Comparison of ENCODE assay signal across 13 mouse cellular contexts in the genomic region with DNA sequence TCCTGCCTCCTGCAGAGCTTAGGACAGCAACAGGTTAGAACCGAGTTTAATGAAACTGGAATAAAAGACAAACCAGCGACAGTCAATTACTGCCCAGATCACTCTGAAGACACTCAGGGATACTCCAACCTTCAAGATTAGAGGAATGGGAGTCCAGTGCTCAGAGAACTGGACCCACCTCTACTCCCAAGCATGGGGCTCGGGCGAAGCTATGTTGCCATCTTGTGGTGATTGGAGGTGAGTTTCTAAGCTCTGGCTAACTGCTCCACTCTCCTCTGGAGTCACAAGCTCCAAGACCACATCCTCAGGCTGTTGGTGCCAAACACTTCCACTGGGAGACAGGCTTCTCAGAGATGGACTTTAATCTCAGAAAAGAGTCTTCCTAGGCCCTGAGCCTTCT.
DNase-seq lines count a peak whose midpoint lies in the region; ATAC-seq and TF ChIP-seq lines count a peak whose summit lies in the region.
"Had no signal": no experiment of that assay in that cellular context is flagged by ENCODE, and none has a peak within 500 bp of the region (broad histone marks: within the 10 kb centered on the region; RNA-seq: fewer than 3 reads in every experiment).

No protein-coding gene starts in this region.

- H3K9me3 ChIP-seq in heart, embryonic 11.5 days (replicated peaks; ENCODE audit: control insufficient read depth, low read length): no peaks in the 10 kb centered on the region
- peaks cover 3% of the 10 kb centered on the region; the same call in 1 of the 2 replicates for H3K9me3 ChIP-seq in liver, postnatal 0 days (ENCODE audit: low read length)
- no peaks in the 10 kb centered on the region for H3K9me3 ChIP-seq in liver, embryonic 11.5 days (ENCODE audit: control insufficient read depth, low read length)
- no peaks in the 10 kb centered on the region for H3K9me3 ChIP-seq in MEL (replicated peaks; ENCODE audit: insufficient read depth, low read length)
- no peaks in the 10 kb centered on the region for H3K9me3 ChIP-seq in embryonic facial prominence, embryonic 11.5 days (replicated peaks; ENCODE audit: control insufficient read depth, low read length)
- peaks cover 4% of the 10 kb centered on the region; the same call in 1 of the 2 replicates for H3K9me3 ChIP-seq in forebrain, embryonic 15.5 days
- H3K9me3 ChIP-seq: hindbrain, embryonic 15.5 days had no signal

- 61% methylated on average over 4 of the region's 4 CpGs for WGBS in heart, embryonic 11.5 days (ENCODE audit: insufficient replicate concordance)
- WGBS in liver, postnatal 0 days (ENCODE audit: insufficient replicate concordance): 61% methylated on average over 4 of the region's 4 CpGs
- 55% methylated on average over 4 of the region's 4 CpGs for WGBS in liver, embryonic 11.5 days
- WGBS in embryonic facial prominence, embryonic 11.5 days: 72% methylated on average over 4 of the region's 4 CpGs
- WGBS in forebrain, embryonic 15.5 days: 78% methylated on average over 4 of the region's 4 CpGs

- H3K27ac ChIP-seq in heart, embryonic 11.5 days (ENCODE audit: low read depth, low read length): no peak overlapping the region
- H3K27ac ChIP-seq in liver, postnatal 0 days (ENCODE audit: low read depth): no peak overlapping the region
- no peak overlapping the region for H3K27ac ChIP-seq in liver, embryonic 11.5 days (ENCODE audit: low read depth, low read length)
- no peak overlapping the region for H3K27ac ChIP-seq in MEL (ENCODE audit: control insufficient read depth, low read depth, low read length)
- H3K27ac ChIP-seq in embryonic facial prominence, embryonic 11.5 days (replicated peaks; ENCODE audit: low read depth, low read length): no peak overlapping the region
- H3K27ac ChIP-seq in forebrain, embryonic 15.5 days (replicated peaks): no peak overlapping the region
- H3K27ac ChIP-seq: embryonic facial prominence, embryonic 12.5 days; hindbrain, embryonic 15.5 days had no signal

- TF ChIP-seq CTCF in liver, postnatal 0 days (IDR thresholded peaks at IDR 0.05; ENCODE audit: low read depth): peak; percentile 40
- no peak; a peak in 1 of 6 replicates for TF ChIP-seq CTCF in MEL (IDR thresholded peaks at IDR 0.05 in 2 of 3, conservative IDR thresholded peaks at IDR 0.05 in 1 of 3; ENCODE audit: control insufficient read depth in 1 of 3, insufficient read depth in 1 of 3, low read depth in 2 of 3, low read length in 3 of 3, poor library complexity in 1 of 3, severe bottlenecking in 1 of 3)

- ATAC-seq in heart, embryonic 11.5 days (replicated peaks; ENCODE audit: insufficient number of reproducible peaks, low FRiP score, low TSS enrichment): no peak
- ATAC-seq in liver, postnatal 0 days: no peak
- no peak for ATAC-seq in liver, embryonic 11.5 days (replicated peaks; ENCODE audit: low FRiP score)
- ATAC-seq in embryonic facial prominence, embryonic 11.5 days (replicated peaks; ENCODE audit: insufficient number of reproducible peaks, low FRiP score, low TSS enrichment, low read depth): no peak
- ATAC-seq in forebrain, embryonic 15.5 days (replicated peaks): no peak

- no peaks in the 10 kb centered on the region for H3K79me2 ChIP-seq in MEL (ENCODE audit: control insufficient read depth, insufficient read depth, low read length, poor library complexity)

- H3K36me3 ChIP-seq in heart, embryonic 11.5 days (ENCODE audit: control insufficient read depth, insufficient read depth, low read length): no peaks in the 10 kb centered on the region
- H3K36me3 ChIP-seq in liver, postnatal 0 days (replicated peaks; ENCODE audit: insufficient read depth, low read length): no peaks in the 10 kb centered on the region
- no peaks in the 10 kb centered on the region for H3K36me3 ChIP-seq in liver, embryonic 11.5 days (ENCODE audit: control insufficient read depth, insufficient read depth, low read length)
- H3K36me3 ChIP-seq in MEL (ENCODE audit: control insufficient read depth in 1 of 2, insufficient read depth in 2 of 2, low read length in 2 of 2): no peaks in the 10 kb centered on the region
- H3K36me3 ChIP-seq in embryonic facial prominence, embryonic 11.5 days (replicated peaks; ENCODE audit: control insufficient read depth, insufficient read depth, low read depth, low read length): no peaks in the 10 kb centered on the region
- no peaks in the 10 kb centered on the region for H3K36me3 ChIP-seq in forebrain, embryonic 15.5 days
- H3K36me3 ChIP-seq: embryonic facial prominence, embryonic 12.5 days; hindbrain, embryonic 15.5 days had no signal

- no peak for TF ChIP-seq EP300 in liver, postnatal 0 days (IDR thresholded peaks at IDR 0.05; ENCODE audit: low read depth)
- TF ChIP-seq EP300 in MEL (IDR thresholded peaks at IDR 0.05; ENCODE audit: low read depth in 1 of 2, low read length in 2 of 2): no peak

- H3K9ac ChIP-seq in heart, embryonic 11.5 days (ENCODE audit: low read depth, low read length): no peak overlapping the region
- H3K9ac ChIP-seq in liver, postnatal 0 days (replicated peaks): no peak overlapping the region
- no peak overlapping the region for H3K9ac ChIP-seq in liver, embryonic 11.5 days (ENCODE audit: low read depth, low read length)
- H3K9ac ChIP-seq in MEL (ENCODE audit: control insufficient read depth, low read depth, low read length, poor library complexity, severe bottlenecking): no peak overlapping the region
- H3K9ac ChIP-seq in embryonic facial prominence, embryonic 11.5 days (replicated peaks; ENCODE audit: low read length): no peak overlapping the region
- H3K9ac ChIP-seq in forebrain, embryonic 15.5 days (replicated peaks): no peak overlapping the region
- H3K9ac ChIP-seq: embryonic facial prominence, embryonic 12.5 days; hindbrain, embryonic 15.5 days had no signal

- H3K4me2 ChIP-seq in heart, embryonic 11.5 days: no peak overlapping the region
- H3K4me2 ChIP-seq in liver, postnatal 0 days (ENCODE audit: low read depth, low read length): no peak overlapping the region
- H3K4me2 ChIP-seq in liver, embryonic 11.5 days: no peak overlapping the region
- no peak overlapping the region for H3K4me2 ChIP-seq in embryonic facial prominence, embryonic 11.5 days (ENCODE audit: low read depth, low read length)
- no peak overlapping the region for H3K4me2 ChIP-seq in forebrain, embryonic 15.5 days (replicated peaks)
- H3K4me2 ChIP-seq: embryonic facial prominence, embryonic 12.5 days; hindbrain, embryonic 15.5 days had no signal

- no peaks in the 10 kb centered on the region for H3K27me3 ChIP-seq in heart, embryonic 11.5 days (ENCODE audit: control insufficient read depth, insufficient read depth, low read length)
- H3K27me3 ChIP-seq in liver, postnatal 0 days (ENCODE audit: insufficient read depth, low read length): no peaks in the 10 kb centered on the region
- peaks cover 3% of the 10 kb centered on the region; the same call in 1 of the 2 replicates for H3K27me3 ChIP-seq in liver, embryonic 11.5 days (replicated peaks; ENCODE audit: control insufficient read depth, insufficient read depth, low read length)
- peaks cover 0 to 2% of the 10 kb centered on the region in 2 experiments; a peak in 1 of 4 replicates for H3K27me3 ChIP-seq in MEL (ENCODE audit: control insufficient read depth in 1 of 2, insufficient read depth in 2 of 2, low read length in 2 of 2)
- H3K27me3 ChIP-seq in embryonic facial prominence, embryonic 11.5 days (ENCODE audit: control insufficient read depth, insufficient read depth, low read length): no peaks in the 10 kb centered on the region
- no peaks in the 10 kb centered on the region for H3K27me3 ChIP-seq in forebrain, embryonic 15.5 days
- H3K27me3 ChIP-seq: embryonic facial prominence, embryonic 12.5 days; hindbrain, embryonic 15.5 days had no signal

- peak; percentile 3 for TF ChIP-seq RAD21 in MEL (IDR thresholded peaks at IDR 0.05; ENCODE audit: low read depth, low read length)

- peak; percentile 16 to 19 for DNase-seq in heart, postnatal 10 days
- no peak for DNase-seq in liver, postnatal 0 days
- DNase-seq in liver, embryonic 11.5 days (ENCODE audit: low spot score): no peak
- DNase-seq in MEL (ENCODE audit: low read depth, low spot score): no peak
- peak; percentile 58 for DNase-seq in embryonic facial prominence, embryonic 11.5 days (ENCODE audit: low spot score)
- no peak for DNase-seq in urinary bladder, postnatal 10 days (ENCODE audit: low spot score)
- DNase-seq: lung, postnatal 10 days; spleen, adult 18-20 months; thymus, adult 2 months had no signal

- no peaks in the 10 kb centered on the region for H3K4me1 ChIP-seq in heart, embryonic 11.5 days (ENCODE audit: control insufficient read depth, insufficient read depth, low read length)
- no peaks in the 10 kb centered on the region for H3K4me1 ChIP-seq in liver, postnatal 0 days (ENCODE audit: insufficient read depth)
- H3K4me1 ChIP-seq in liver, embryonic 11.5 days (replicated peaks; ENCODE audit: control insufficient read depth, insufficient read depth, low read length): 0 out of 2 replicates have a peak, but pooled peaks cover 2% of the 10 kb centered on the region
- no peaks in the 10 kb centered on the region for H3K4me1 ChIP-seq in MEL (ENCODE audit: control insufficient read depth in 1 of 2, insufficient read depth in 2 of 2, low read length in 2 of 2)
- no peaks in the 10 kb centered on the region; the same call in 1 of the 2 replicates for H3K4me1 ChIP-seq in embryonic facial prominence, embryonic 11.5 days (ENCODE audit: control insufficient read depth, insufficient read depth, low read length)
- H3K4me1 ChIP-seq in forebrain, embryonic 15.5 days: peaks cover 2% of the 10 kb centered on the region; the same call in 1 of the 2 replicates
- H3K4me1 ChIP-seq: hindbrain, embryonic 15.5 days had no signal

- intact Hi-C loops in heart, postnatal 10 days (cut with DNase I): no loop called here

- no peak overlapping the region for H3K4me3 ChIP-seq in heart, embryonic 11.5 days (ENCODE audit: low read depth, low read length)
- no peak overlapping the region for H3K4me3 ChIP-seq in liver, postnatal 0 days (ENCODE audit: low read depth, low read length)
- no peak overlapping the region for H3K4me3 ChIP-seq in liver, embryonic 11.5 days (ENCODE audit: low read depth, low read length)
- no peak overlapping the region for H3K4me3 ChIP-seq in MEL (ENCODE audit: control insufficient read depth in 1 of 2, insufficient read depth in 1 of 2, low read depth in 2 of 2, low read length in 2 of 2)
- no peak overlapping the region for H3K4me3 ChIP-seq in embryonic facial prominence, embryonic 11.5 days (ENCODE audit: low read depth, low read length)
- H3K4me3 ChIP-seq in forebrain, embryonic 15.5 days: no peak overlapping the region
- H3K4me3 ChIP-seq: embryonic facial prominence, embryonic 12.5 days; hindbrain, embryonic 15.5 days had no signal

- TF ChIP-seq POLR2A in MEL (IDR thresholded peaks at IDR 0.05; ENCODE audit: control insufficient read depth in 1 of 2, insufficient read depth in 1 of 2, low read depth in 1 of 2, low read length in 2 of 2, poor library complexity in 1 of 2): no peak

TF ChIP-seq in MEL, 35 proteins besides CTCF, POLR2A, EP300 and RAD21 (continues in another document):
- TF ChIP-seq ZC3H11A (IDR thresholded peaks at IDR 0.05; ENCODE audit: low read depth, low read length): no peak
- no peak for TF ChIP-seq MEF2A (IDR thresholded peaks at IDR 0.05; ENCODE audit: extremely low read depth, insufficient replicate concordance, low read depth, low read length, poor library complexity, severe bottlenecking)
- TF ChIP-seq MXI1 (IDR thresholded peaks at IDR 0.05; ENCODE audit: low read depth, low read length): no peak
- TF ChIP-seq MYC (IDR thresholded peaks at IDR 0.05; ENCODE audit: low read depth, low read length): no peak

Comparison
In these comparisons a context has a peak if more than half of its experiments do, and no peak if none do; other contexts are left out.
1. DNase-seq: peak in heart, postnatal 10 days (2 of 2) and embryonic facial prominence, embryonic 11.5 days (single experiment); none in liver, postnatal 0 days (single experiment), liver, embryonic 11.5 days (single experiment), MEL (single experiment) and urinary bladder, postnatal 10 days (single experiment).